ENCODE assay signal across 14 mouse cellular contexts in the genomic region with DNA sequence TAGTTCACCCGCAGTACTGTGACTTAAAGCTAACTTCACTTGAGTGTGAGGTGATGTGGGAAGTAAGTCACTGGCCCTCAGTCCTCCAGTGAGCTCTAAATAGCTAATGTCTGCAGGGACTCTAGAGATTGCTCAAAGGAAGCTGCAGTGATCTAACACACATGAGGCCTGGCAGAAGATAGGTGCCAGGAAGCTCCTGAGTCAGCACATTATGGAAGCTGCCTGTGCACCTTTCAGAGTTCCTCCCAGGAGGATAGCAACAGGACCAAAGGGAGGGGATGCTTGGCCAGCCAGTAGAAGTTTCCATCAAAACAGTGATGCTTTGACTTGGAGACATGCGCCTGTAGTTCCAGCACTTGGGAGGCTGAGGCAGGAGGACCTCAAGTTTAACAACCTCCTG.
DNase-seq lines count a peak whose midpoint lies in the region; ATAC-seq and TF ChIP-seq lines count a peak whose summit lies in the region.
"Had no signal": no experiment of that assay in that cellular context is flagged by ENCODE, and none has a peak within 500 bp of the region (broad histone marks: within the 10 kb centered on the region; RNA-seq: fewer than 3 reads in every experiment).

No protein-coding gene starts in this region.

- TF ChIP-seq POLR2A in lung, adult 2 months (IDR thresholded peaks at IDR 0.05; ENCODE audit: borderline replicate concordance, extremely low read depth, low read depth, low read length), result no peak

- no peaks in the 10 kb centered on the region for H3K9me3 ChIP-seq in embryonic facial prominence, embryonic 12.5 days
- no peaks in the 10 kb centered on the region for H3K9me3 ChIP-seq in embryonic facial prominence, embryonic 10.5 days
- no peaks in the 10 kb centered on the region for H3K9me3 ChIP-seq in hindbrain, embryonic 13.5 days
- no peaks in the 10 kb centered on the region for H3K9me3 ChIP-seq in hindbrain, embryonic 10.5 days
- no peaks in the 10 kb centered on the region for H3K9me3 ChIP-seq in heart, postnatal 0 days (replicated peaks; ENCODE audit: control insufficient read depth, low read length)
- H3K9me3 ChIP-seq: G1E; hindbrain, embryonic 12.5 days had no signal

- no peak overlapping the region for H3K9ac ChIP-seq in embryonic facial prominence, embryonic 12.5 days
- no peak overlapping the region for H3K9ac ChIP-seq in hindbrain, embryonic 13.5 days
- H3K9ac ChIP-seq in heart, postnatal 0 days (replicated peaks; ENCODE audit: low read depth, low read length), result no peak overlapping the region
- H3K9ac ChIP-seq: hindbrain, embryonic 12.5 days had no signal

- no peaks in the 10 kb centered on the region for H3K27me3 ChIP-seq in embryonic facial prominence, embryonic 12.5 days
- H3K27me3 ChIP-seq in embryonic facial prominence, embryonic 10.5 days (replicated peaks; ENCODE audit: low read depth, poor library complexity, severe bottlenecking), result no peaks in the 10 kb centered on the region
- no peaks in the 10 kb centered on the region for H3K27me3 ChIP-seq in hindbrain, embryonic 13.5 days
- H3K27me3 ChIP-seq in hindbrain, embryonic 10.5 days (ENCODE audit: insufficient read depth, poor library complexity, severe bottlenecking), result no peaks in the 10 kb centered on the region
- no peaks in the 10 kb centered on the region for H3K27me3 ChIP-seq in heart, postnatal 0 days (ENCODE audit: control insufficient read depth, insufficient read depth, low read length)
- H3K27me3 ChIP-seq: hindbrain, embryonic 12.5 days had no signal

- TF ChIP-seq CTCF in heart, postnatal 0 days (IDR thresholded peaks at IDR 0.05; ENCODE audit: low read depth), result no peak
- TF ChIP-seq CTCF in lung, adult 2 months (IDR thresholded peaks at IDR 0.05; ENCODE audit: insufficient read depth, low read length), result no peak

- H3K4me3 ChIP-seq in embryonic facial prominence, embryonic 12.5 days, result no peak overlapping the region
- no peak overlapping the region for H3K4me3 ChIP-seq in embryonic facial prominence, embryonic 10.5 days
- H3K4me3 ChIP-seq in hindbrain, embryonic 13.5 days, result no peak overlapping the region
- no peak overlapping the region for H3K4me3 ChIP-seq in hindbrain, embryonic 10.5 days
- H3K4me3 ChIP-seq in heart, postnatal 0 days (ENCODE audit: low read depth, low read length), result no peak overlapping the region
- no peak overlapping the region for H3K4me3 ChIP-seq in lung, adult 2 months (replicated peaks; ENCODE audit: extremely low read depth, low read depth, low read length)
- H3K4me3 ChIP-seq: hindbrain, embryonic 12.5 days had no signal

- 93% methylated on average over 2 of the region's 2 CpGs for WGBS in embryonic facial prominence, embryonic 12.5 days
- WGBS in embryonic facial prominence, embryonic 10.5 days, result 96% methylated on average over 2 of the region's 2 CpGs
- WGBS in hindbrain, embryonic 13.5 days, result 88% methylated on average over 2 of the region's 2 CpGs
- 93% methylated on average over 2 of the region's 2 CpGs for WGBS in hindbrain, embryonic 10.5 days
- WGBS in heart, postnatal 0 days, result 65% methylated on average over 2 of the region's 2 CpGs
- WGBS in lung, adult 2 months, result 66% methylated on average over 2 of the region's 2 CpGs

- no peaks in the 10 kb centered on the region for H3K4me1 ChIP-seq in embryonic facial prominence, embryonic 12.5 days
- H3K4me1 ChIP-seq in embryonic facial prominence, embryonic 10.5 days, result no peaks in the 10 kb centered on the region; the same call in 1 of the 2 replicates
- no peaks in the 10 kb centered on the region for H3K4me1 ChIP-seq in hindbrain, embryonic 13.5 days (replicated peaks)
- H3K4me1 ChIP-seq in hindbrain, embryonic 10.5 days (replicated peaks), result peaks cover 10% of the 10 kb centered on the region
- peaks cover 28% of the 10 kb centered on the region for H3K4me1 ChIP-seq in heart, postnatal 0 days (ENCODE audit: control insufficient read depth, insufficient read depth)
- no peaks in the 10 kb centered on the region; the same call in 1 of the 2 replicates for H3K4me1 ChIP-seq in lung, adult 2 months (ENCODE audit: control insufficient read depth, insufficient read depth, low read length)
- H3K4me1 ChIP-seq: hindbrain, embryonic 12.5 days had no signal

- H3K27ac ChIP-seq in embryonic facial prominence, embryonic 12.5 days, result 0 out of 2 replicates have a peak overlapping the region, but pooled peaks have one; percentile 36
- no peak overlapping the region; the same call in 1 of the 2 replicates for H3K27ac ChIP-seq in embryonic facial prominence, embryonic 10.5 days (replicated peaks)
- peak overlapping the region; percentile 8; the same call in 1 of the 2 replicates for H3K27ac ChIP-seq in hindbrain, embryonic 13.5 days
- H3K27ac ChIP-seq in hindbrain, embryonic 10.5 days, result no peak overlapping the region
- peak overlapping the region; percentile 88 for H3K27ac ChIP-seq in heart, postnatal 0 days (ENCODE audit: low read depth)
- H3K27ac ChIP-seq: hindbrain, embryonic 12.5 days had no signal

- no peak for DNase-seq in embryonic facial prominence, embryonic 10.5 days (ENCODE audit: low spot score)
- no peak for DNase-seq in hindbrain, embryonic 10.5 days (ENCODE audit: low spot score)
- DNase-seq in 416B (ENCODE audit: low read depth), result peak; percentile 32
- DNase-seq in heart, postnatal 0 days (ENCODE audit: low spot score), result peak; percentile 34
- no peak for DNase-seq in lung, adult 2 months
- no peak for DNase-seq in spleen, adult 18-20 months
- DNase-seq: cerebellum, postnatal 14 days; kidney, adult 9 months; layer of hippocampus, adult 9-11 months; left cerebral cortex, postnatal 4 days had no signal

- H3K4me2 ChIP-seq in embryonic facial prominence, embryonic 12.5 days (replicated peaks), result no peak overlapping the region
- H3K4me2 ChIP-seq in hindbrain, embryonic 13.5 days, result no peak overlapping the region
- H3K4me2 ChIP-seq in heart, postnatal 0 days (ENCODE audit: low read depth, low read length), result no peak overlapping the region
- H3K4me2 ChIP-seq: hindbrain, embryonic 12.5 days had no signal

- peaks cover 54% of the 10 kb centered on the region for H3K36me3 ChIP-seq in embryonic facial prominence, embryonic 12.5 days
- H3K36me3 ChIP-seq in embryonic facial prominence, embryonic 10.5 days (replicated peaks), result peaks cover 67% of the 10 kb centered on the region
- H3K36me3 ChIP-seq in hindbrain, embryonic 13.5 days, result peaks cover 56% of the 10 kb centered on the region
- H3K36me3 ChIP-seq in hindbrain, embryonic 10.5 days, result peaks cover 63% of the 10 kb centered on the region
- H3K36me3 ChIP-seq in heart, postnatal 0 days (replicated peaks; ENCODE audit: control insufficient read depth, insufficient read depth, low read length), result peaks cover 20% of the 10 kb centered on the region

- no peak for TF ChIP-seq EP300 in heart, postnatal 0 days (IDR thresholded peaks at IDR 0.05; ENCODE audit: low read depth)

- ATAC-seq in embryonic facial prominence, embryonic 12.5 days (ENCODE audit: insufficient number of reproducible peaks, insufficient read depth, low FRiP score, low TSS enrichment), result no peak
- ATAC-seq in hindbrain, embryonic 13.5 days (ENCODE audit: low FRiP score), result no peak
- ATAC-seq in heart, postnatal 0 days (ENCODE audit: insufficient read depth, low read depth), result peak; percentile 28; the same call in 1 of the 2 replicates

Comparison
In these comparisons a context has a peak if more than half of its experiments do, and no peak if none do; other contexts are left out.
1. H3K27ac ChIP-seq: peak in embryonic facial prominence, embryonic 12.5 days (single experiment), hindbrain, embryonic 13.5 days (single experiment) and heart, postnatal 0 days (single experiment); none in embryonic facial prominence, embryonic 10.5 days (single experiment) and hindbrain, embryonic 10.5 days (single experiment).
2. DNase-seq: peak in 416B (single experiment) and heart, postnatal 0 days (single experiment); none in embryonic facial prominence, embryonic 10.5 days (single experiment), hindbrain, embryonic 10.5 days (single experiment), lung, adult 2 months (single experiment) and spleen, adult 18-20 months (0 of 2).